Mouse (Mus musculus): Measurements from ENCODE around the gene Siah1b. TPM values are rescaled to one million over a fixed set of nuclear protein-coding genes. Genes with fewer than 3 reads are reported as not detected.
A peak's percentile ranks its signal among the peaks of the same experiment; 100 is the strongest.

Siah1b gene
- total RNA-seq (2017), result 14.9 and 21.8 TPM in 2 replicates

GRCm38 (mm10) chrX:164076040-164076775, at the start of gene Siah1b:
Siah1b (minus strand) TSS chrX:164076493.
- peak; percentile 99 for ATAC-seq (replicated peaks in 1 of 2; ENCODE audit: insufficient read depth in 1 of 2, low FRiP score in 2 of 2, low TSS enrichment in 1 of 2, low read depth in 1 of 2, poor library complexity in 2 of 2, severe bottlenecking in 2 of 2)

GRCm38 (mm10) chrX:164123942-164124341, 47.6 kb upstream of the Siah1b start:
- no peak for ATAC-seq (replicated peaks in 1 of 2; ENCODE audit: insufficient read depth in 1 of 2, low FRiP score in 2 of 2, low TSS enrichment in 1 of 2, low read depth in 1 of 2, poor library complexity in 2 of 2, severe bottlenecking in 2 of 2)

GRCm38 (mm10) chrX:164113744-164114143, 37.5 kb upstream of the Siah1b start:
- ATAC-seq (replicated peaks in 1 of 2; ENCODE audit: insufficient read depth in 1 of 2, low FRiP score in 2 of 2, low TSS enrichment in 1 of 2, low read depth in 1 of 2, poor library complexity in 2 of 2, severe bottlenecking in 2 of 2), result no peak

- no peak for ATAC-seq (replicated peaks in 1 of 2; ENCODE audit: insufficient read depth in 1 of 2, low FRiP score in 2 of 2, low TSS enrichment in 1 of 2, low read depth in 1 of 2, poor library complexity in 2 of 2, severe bottlenecking in 2 of 2)
Observed at GRCm38 (mm10) chrX:164111146-164111545, 34.9 kb upstream of the Siah1b start.

- ATAC-seq (replicated peaks in 1 of 2; ENCODE audit: insufficient read depth in 1 of 2, low FRiP score in 2 of 2, low TSS enrichment in 1 of 2, low read depth in 1 of 2, poor library complexity in 2 of 2, severe bottlenecking in 2 of 2), result no peak
Observed at GRCm38 (mm10) chrX:164102656-164103055, 26.4 kb upstream of the Siah1b start.

- ATAC-seq (replicated peaks in 1 of 2; ENCODE audit: insufficient read depth in 1 of 2, low FRiP score in 2 of 2, low TSS enrichment in 1 of 2, low read depth in 1 of 2, poor library complexity in 2 of 2, severe bottlenecking in 2 of 2), result no peak
Observed at GRCm38 (mm10) chrX:164102198-164102597, 25.9 kb upstream of the Siah1b start.

GRCm38 (mm10) chrX:164101483-164101882, 25.2 kb upstream of the Siah1b start:
- ATAC-seq (replicated peaks in 1 of 2; ENCODE audit: insufficient read depth in 1 of 2, low FRiP score in 2 of 2, low TSS enrichment in 1 of 2, low read depth in 1 of 2, poor library complexity in 2 of 2, severe bottlenecking in 2 of 2), result no peak

GRCm38 (mm10) chrX:164095838-164096237, 19.5 kb upstream of the Siah1b start:
- no peak for ATAC-seq (replicated peaks in 1 of 2; ENCODE audit: insufficient read depth in 1 of 2, low FRiP score in 2 of 2, low TSS enrichment in 1 of 2, low read depth in 1 of 2, poor library complexity in 2 of 2, severe bottlenecking in 2 of 2)

GRCm38 (mm10) chrX:164093435-164093834, 17.1 kb upstream of the Siah1b start:
- no peak for ATAC-seq (replicated peaks in 1 of 2; ENCODE audit: insufficient read depth in 1 of 2, low FRiP score in 2 of 2, low TSS enrichment in 1 of 2, low read depth in 1 of 2, poor library complexity in 2 of 2, severe bottlenecking in 2 of 2)

GRCm38 (mm10) chrX:164092300-164093169, 16.2 kb upstream of the Siah1b start:
- ATAC-seq (replicated peaks in 1 of 2; ENCODE audit: insufficient read depth in 1 of 2, low FRiP score in 2 of 2, low TSS enrichment in 1 of 2, low read depth in 1 of 2, poor library complexity in 2 of 2, severe bottlenecking in 2 of 2), result peak; percentile 42 to 78; a peak in 3 of 4 replicates

GRCm38 (mm10) chrX:164089916-164090315, 13.6 kb upstream of the Siah1b start:
- no peak for ATAC-seq (replicated peaks in 1 of 2; ENCODE audit: insufficient read depth in 1 of 2, low FRiP score in 2 of 2, low TSS enrichment in 1 of 2, low read depth in 1 of 2, poor library complexity in 2 of 2, severe bottlenecking in 2 of 2)

GRCm38 (mm10) chrX:164088582-164088981, 12.3 kb upstream of the Siah1b start, which contains the start of gene Cltrn:
Cltrn (plus strand) TSS chrX:164088830.
- ATAC-seq (replicated peaks in 1 of 2; ENCODE audit: insufficient read depth in 1 of 2, low FRiP score in 2 of 2, low TSS enrichment in 1 of 2, low read depth in 1 of 2, poor library complexity in 2 of 2, severe bottlenecking in 2 of 2), result no peak

- ATAC-seq (replicated peaks in 1 of 2; ENCODE audit: insufficient read depth in 1 of 2, low FRiP score in 2 of 2, low TSS enrichment in 1 of 2, low read depth in 1 of 2, poor library complexity in 2 of 2, severe bottlenecking in 2 of 2), result no peak
Observed at GRCm38 (mm10) chrX:164082030-164082429, 5.7 kb upstream of the Siah1b start.

GRCm38 (mm10) chrX:164068968-164069367, 7.3 kb downstream of the Siah1b start:
- no peak for ATAC-seq (replicated peaks in 1 of 2; ENCODE audit: insufficient read depth in 1 of 2, low FRiP score in 2 of 2, low TSS enrichment in 1 of 2, low read depth in 1 of 2, poor library complexity in 2 of 2, severe bottlenecking in 2 of 2)

- peak; percentile 81 to 87; a peak in 3 of 4 replicates for ATAC-seq (replicated peaks in 1 of 2; ENCODE audit: insufficient read depth in 1 of 2, low FRiP score in 2 of 2, low TSS enrichment in 1 of 2, low read depth in 1 of 2, poor library complexity in 2 of 2, severe bottlenecking in 2 of 2)
Observed at GRCm38 (mm10) chrX:164066185-164066584, 10.1 kb downstream of the Siah1b start.

GRCm38 (mm10) chrX:164059070-164059469, 17.2 kb downstream of the Siah1b start:
- ATAC-seq (replicated peaks in 1 of 2; ENCODE audit: insufficient read depth in 1 of 2, low FRiP score in 2 of 2, low TSS enrichment in 1 of 2, low read depth in 1 of 2, poor library complexity in 2 of 2, severe bottlenecking in 2 of 2), result no peak

GRCm38 (mm10) chrX:164058523-164058922, 17.8 kb downstream of the Siah1b start:
- no peak for ATAC-seq (replicated peaks in 1 of 2; ENCODE audit: insufficient read depth in 1 of 2, low FRiP score in 2 of 2, low TSS enrichment in 1 of 2, low read depth in 1 of 2, poor library complexity in 2 of 2, severe bottlenecking in 2 of 2)

GRCm38 (mm10) chrX:164055726-164056125, 20.6 kb downstream of the Siah1b start:
- ATAC-seq (replicated peaks in 1 of 2; ENCODE audit: insufficient read depth in 1 of 2, low FRiP score in 2 of 2, low TSS enrichment in 1 of 2, low read depth in 1 of 2, poor library complexity in 2 of 2, severe bottlenecking in 2 of 2), result peak in 1 of 2 experiments; percentile 45; a peak in 1 of 4 replicates
